Mouse (Mus musculus): ENCODE results near the gene A130010J15Rik. TPM values are rescaled to one million over a fixed set of nuclear protein-coding genes. Genes with fewer than 3 reads are reported as not detected.

Gene A130010J15Rik
- polyA plus RNA-seq, 1 experiment from 2014 or later: 16.6 TPM

DNA sequence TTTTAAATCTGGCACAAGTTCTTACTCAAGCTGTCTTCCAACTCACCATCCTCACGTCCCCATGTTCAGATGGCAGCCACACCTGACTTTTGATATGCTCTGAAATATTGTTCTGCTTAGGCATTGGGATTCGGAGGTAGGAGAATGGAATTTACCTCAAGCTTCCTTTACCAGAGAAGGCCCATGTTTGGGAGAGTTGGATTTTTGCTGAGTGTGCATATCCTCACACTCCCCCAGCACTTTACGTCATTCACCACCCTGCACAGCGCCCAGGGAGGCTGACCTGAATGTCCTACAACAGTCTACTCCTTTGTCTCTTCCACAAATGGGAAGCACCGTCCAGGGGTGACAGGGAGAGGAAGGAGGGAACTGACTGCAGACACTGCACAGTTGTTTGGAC lies 52.6 kb downstream of the A130010J15Rik start:
- H3K27me3 ChIP-seq (ENCODE audit: control insufficient read depth, insufficient read depth, low read length): no peaks in the 10 kb centered on the region
- H3K4me1 ChIP-seq (ENCODE audit: control insufficient read depth, insufficient read depth, low read length): 0 out of 2 replicates have a peak, but pooled peaks cover 2% of the 10 kb centered on the region
- no peak overlapping the region for H3K27ac ChIP-seq (ENCODE audit: low read depth, low read length)
- H3K4me3 ChIP-seq (ENCODE audit: low read depth, low read length): no peak overlapping the region
- no peak for DNase-seq (ENCODE audit: low spot score)
- no peak for ATAC-seq (ENCODE audit: insufficient read depth, low FRiP score, low TSS enrichment)
- H3K36me3 ChIP-seq (ENCODE audit: control insufficient read depth, insufficient read depth, low read length): no peaks in the 10 kb centered on the region
- WGBS: 70% methylated on average over 5 of the region's 5 CpGs
- no peak overlapping the region for H3K4me2 ChIP-seq (ENCODE audit: low read depth)
- H3K9ac ChIP-seq (ENCODE audit: low read length): no peak overlapping the region
- no peaks in the 10 kb centered on the region for H3K9me3 ChIP-seq (ENCODE audit: control insufficient read depth, low read length)

- Histone ChIP-seq H3K4me1 (ENCODE audit: control insufficient read depth, insufficient read depth, low read length) (0 out of 2 replicates have a peak, but pooled peaks cover 2% of the 10 kb centered on the region), H3K4me2 (ENCODE audit: low read depth) (no peak overlapping the region), H3K36me3 (ENCODE audit: control insufficient read depth, insufficient read depth, low read length) (no peaks in the 10 kb centered on the region), H3K27ac (ENCODE audit: low read depth, low read length) (no peak overlapping the region), H3K4me3 (ENCODE audit: low read depth, low read length) (no peak overlapping the region), H3K9ac (ENCODE audit: low read length) (no peak overlapping the region), H3K9me3 (ENCODE audit: control insufficient read depth, low read length) (no peaks in the 10 kb centered on the region), H3K27me3 (ENCODE audit: control insufficient read depth, insufficient read depth, low read length) (no peaks in the 10 kb centered on the region)
- DNase-seq (ENCODE audit: low spot score): no peak
- WGBS: 29% methylated on average over 3 of the region's 3 CpGs
- ATAC-seq (ENCODE audit: insufficient read depth, low FRiP score, low TSS enrichment): no peak
Observed at GRCm38 (mm10) chr1:193225531-193225930, 57.7 kb downstream of the A130010J15Rik start.

GRCm38 (mm10) chr1:193226114-193226513 lies 58.3 kb downstream of the A130010J15Rik start:
- H3K27ac ChIP-seq (ENCODE audit: low read depth, low read length): no peak overlapping the region
- 0 out of 2 replicates have a peak, but pooled peaks cover 2% of the 10 kb centered on the region for H3K4me1 ChIP-seq (ENCODE audit: control insufficient read depth, insufficient read depth, low read length)
- no peaks in the 10 kb centered on the region for H3K36me3 ChIP-seq (ENCODE audit: control insufficient read depth, insufficient read depth, low read length)
- H3K9me3 ChIP-seq (ENCODE audit: control insufficient read depth, low read length): no peaks in the 10 kb centered on the region
- no peak for ATAC-seq (ENCODE audit: insufficient read depth, low FRiP score, low TSS enrichment)
- DNase-seq (ENCODE audit: low spot score): no peak
- H3K27me3 ChIP-seq (ENCODE audit: control insufficient read depth, insufficient read depth, low read length): no peaks in the 10 kb centered on the region
- no peak overlapping the region for H3K4me2 ChIP-seq (ENCODE audit: low read depth)
- no peak overlapping the region for H3K9ac ChIP-seq (ENCODE audit: low read length)
- WGBS: 95% methylated on average over 4 of the region's 4 CpGs
- no peak overlapping the region for H3K4me3 ChIP-seq (ENCODE audit: low read depth, low read length)

DNA sequence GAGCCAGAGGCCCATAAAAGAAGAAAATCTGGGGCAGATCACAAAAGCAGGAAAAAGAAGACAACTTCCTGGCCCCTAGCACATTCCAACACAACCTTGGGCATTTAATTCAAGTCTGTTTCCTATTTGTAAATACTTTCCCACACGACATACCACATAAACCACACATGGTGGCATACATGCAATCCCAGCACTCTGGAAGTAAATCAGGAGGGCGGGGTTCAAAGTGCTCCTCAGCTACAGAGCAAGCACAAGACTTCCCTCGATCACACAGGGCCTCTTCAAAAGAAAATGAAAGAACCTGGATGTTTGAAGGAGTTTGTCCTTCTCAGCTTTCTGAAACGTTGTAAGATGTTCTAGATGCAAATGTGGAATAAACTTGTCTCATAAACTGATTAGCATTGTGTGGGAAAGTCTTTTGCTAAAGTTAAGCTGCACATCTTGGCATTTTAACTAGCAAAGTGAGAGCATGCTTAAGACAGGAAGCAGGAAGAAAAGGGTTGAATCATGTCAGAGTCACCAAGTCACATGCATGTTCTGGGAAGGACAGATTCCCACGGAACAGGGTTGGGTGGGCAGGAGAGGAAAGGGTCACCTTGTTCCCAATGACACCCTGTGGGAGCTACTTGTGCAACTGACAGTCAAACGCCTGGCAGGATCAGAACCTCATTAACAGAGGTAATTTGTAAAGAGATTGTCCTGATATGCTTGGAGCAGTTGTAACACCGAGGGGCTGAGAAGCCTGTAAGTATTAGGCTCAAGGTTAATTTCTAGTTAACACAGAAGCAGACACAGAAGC lies 59.1 kb downstream of the A130010J15Rik start:
- Histone ChIP-seq H3K27ac (ENCODE audit: low read depth, low read length) (no peak overlapping the region), H3K9me3 (ENCODE audit: control insufficient read depth, low read length) (no peaks in the 10 kb centered on the region), H3K27me3 (ENCODE audit: control insufficient read depth, insufficient read depth, low read length) (no peaks in the 10 kb centered on the region), H3K4me2 (ENCODE audit: low read depth) (no peak overlapping the region), H3K4me3 (ENCODE audit: low read depth, low read length) (no peak overlapping the region), H3K4me1 (ENCODE audit: control insufficient read depth, insufficient read depth, low read length) (0 out of 2 replicates have a peak, but pooled peaks cover 2% of the 10 kb centered on the region), H3K36me3 (ENCODE audit: control insufficient read depth, insufficient read depth, low read length) (no peaks in the 10 kb centered on the region), H3K9ac (ENCODE audit: low read length) (no peak overlapping the region)
- DNase-seq (ENCODE audit: low spot score): no peak
- no peak for ATAC-seq (ENCODE audit: insufficient read depth, low FRiP score, low TSS enrichment)
- WGBS: 60% methylated on average over 7 of the region's 7 CpGs

Other genes with a start within 250 kb of the A130010J15Rik start
- 7.4 and 8.1 TPM in 2 replicates for gene Syt14, start 132.3 kb upstream of the A130010J15Rik start, polyA plus RNA-seq (2014; fragmentation: Nextera tagmentation; extraction: Ambion mirVana)
- gene Diexf, start 37.8 kb upstream of the A130010J15Rik start, polyA plus RNA-seq (2014; fragmentation: Nextera tagmentation; extraction: Ambion mirVana): 10.8 and 11.3 TPM in 2 replicates
- 5.4 and 5.5 TPM in 2 replicates for gene Irf6, start 14.9 kb upstream of the A130010J15Rik start, polyA plus RNA-seq (2014; fragmentation: Nextera tagmentation; extraction: Ambion mirVana)
- 1.6 and 2.6 TPM in 2 replicates for gene Traf3ip3, start 33.7 kb downstream of the A130010J15Rik start, polyA plus RNA-seq (2014; fragmentation: Nextera tagmentation; extraction: Ambion mirVana)
- 0.09 and 0.62 TPM in 2 replicates for gene Lamb3, start 39.7 kb downstream of the A130010J15Rik start, polyA plus RNA-seq (2014; fragmentation: Nextera tagmentation; extraction: Ambion mirVana)
- not detected in 2 replicates for gene Hsd11b1, start 96.0 kb downstream of the A130010J15Rik start, polyA plus RNA-seq (2014; fragmentation: Nextera tagmentation; extraction: Ambion mirVana)
- gene G0s2, start 105.2 kb downstream of the A130010J15Rik start, polyA plus RNA-seq (2014; fragmentation: Nextera tagmentation; extraction: Ambion mirVana): 7.4 and 7.9 TPM in 2 replicates
- gene Camk1g, start 202.3 kb downstream of the A130010J15Rik start, polyA plus RNA-seq (2014; fragmentation: Nextera tagmentation; extraction: Ambion mirVana): 12.4 and 13.3 TPM in 2 replicates